Mouse (Mus musculus) heart, postnatal 0 days (tissue): ENCODE results near the gene Tmc3. TPM values are rescaled to one million over a fixed set of nuclear protein-coding genes. Genes with fewer than 3 reads are reported as not detected.

ENCODE experiments used
- ATAC-seq: fragments of 200-750 bp; cut with Nextera tagmentation; 2 replicates; pipeline ENCODE4 v1.8.0; 2017; ENCODE audit warnings: low read depth, moderate number of reproducible peaks, moderate library complexity; ENCODE audit not compliant: insufficient read depth
- DNase-seq: peaks from one replicate; pipeline ENCODE4 v3.0.0-alpha.2; 2016; ENCODE audit warnings: low spot score
- H3K27ac ChIP-seq: fragments of 300-500 bp; sonication (generic); 2 replicates; pipeline ENCODE4 v1.5.1; 2014; ENCODE audit warnings: low read depth, mild to moderate bottlenecking
- H3K27me3 ChIP-seq: fragments of 300-500 bp; sonication (generic); 2 replicates; pipeline ENCODE4 v1.6.1; 2014; ENCODE audit warnings: low read length, mixed read lengths; ENCODE audit not compliant: control insufficient read depth, insufficient read depth
- H3K36me3 ChIP-seq: fragments of 300-500 bp; sonication (generic); replicated peaks from 2 replicates; pipeline ENCODE4 v1.6.1; 2014; ENCODE audit warnings: low read length, mixed read lengths; ENCODE audit not compliant: control insufficient read depth, insufficient read depth
- H3K4me1 ChIP-seq: fragments of 300-500 bp; sonication (generic); 2 replicates; pipeline ENCODE4 v1.6.1; 2014; ENCODE audit warnings: antibody characterized with exemption; ENCODE audit not compliant: control insufficient read depth, insufficient read depth
- H3K4me2 ChIP-seq: fragments of 300-500 bp; sonication (generic); 2 replicates; pipeline ENCODE4 v1.6.1; 2014; ENCODE audit warnings: low read depth, mild to moderate bottlenecking, low read length, moderate library complexity
- H3K4me3 ChIP-seq: fragments of 300-500 bp; sonication (generic); 2 replicates; pipeline ENCODE4 v1.5.1; 2014; ENCODE audit warnings: low read depth, low read length
- H3K9ac ChIP-seq: fragments of 300-500 bp; sonication (generic); replicated peaks from 2 replicates; pipeline ENCODE4 v1.6.1; 2014; ENCODE audit warnings: low read depth, low read length, mixed read lengths
- H3K9me3 ChIP-seq: fragments of 300-500 bp; sonication (generic); replicated peaks from 2 replicates; pipeline ENCODE4 v1.6.1; 2016; ENCODE audit warnings: low read length; ENCODE audit not compliant: control insufficient read depth
- CTCF ChIP-seq: IDR thresholded peaks from 2 replicates; pipeline ENCODE4 v1.5.1; 2016; ENCODE audit warnings: antibody characterized with exemption, control low read depth, low read depth
- EP300 ChIP-seq: IDR thresholded peaks from 2 replicates; pipeline ENCODE4 v1.6.1; 2016; ENCODE audit warnings: antibody characterized with exemption, low read depth
- WGBS: fragments of 180-500 bp; shearing (Covaris S2); extraction: QIAGEN DNeasy Blood & Tissue Kit; methylation state at CpG from one replicate; pipeline ENCODE4 v1.1.7; 2014; 5-methylcytosine and 5-hydroxymethylcytosine counted together
- polyA plus RNA-seq: library from polyadenylated mRNA; unstranded; fragments of >200 nt; fragmentation: Nextera tagmentation; extraction: Ambion mirVana; gene quantifications from 2 replicates; pipeline ENCODE4 v1.2.1, GENCODE M21; 2015
- total RNA-seq: library from RNA; depleted of rRNA; stranded (reverse); fragments of >200 nt; gene quantifications from 2 replicates; pipeline ENCODE4 v1.2.3, GENCODE M21; 2014; ENCODE audit warnings: low replicate concordance

Gene Tmc3
- total and polyA plus RNA-seq, 2 experiments from 2014 or later: 0.23 to 0.38 TPM

DNA sequence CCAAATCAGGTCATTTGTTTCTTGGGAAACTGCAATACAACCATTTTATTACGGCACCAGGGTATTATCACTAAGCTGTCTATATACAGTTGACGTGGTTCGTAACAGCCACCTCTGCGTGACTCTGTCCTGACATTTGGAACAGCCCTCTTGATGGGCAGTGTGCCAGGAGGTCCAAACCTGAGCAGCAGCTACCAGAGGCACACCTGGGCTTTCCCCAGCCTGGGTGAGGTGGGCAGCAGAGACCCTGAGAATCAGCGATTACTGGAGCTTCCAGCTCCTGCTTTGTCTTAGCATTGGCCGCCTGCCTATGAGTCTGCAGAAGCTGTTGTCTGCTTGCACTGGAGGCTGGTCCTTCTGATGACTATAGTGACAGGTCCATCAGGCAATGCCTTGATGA, 58.9 kb downstream of the Tmc3 start:
- H3K9ac ChIP-seq: no peak overlapping the region
- peaks cover 64% of the 10 kb centered on the region for H3K36me3 ChIP-seq
- TF ChIP-seq CTCF (no peak), EP300 (no peak)
- H3K4me1 ChIP-seq: peaks cover 31% of the 10 kb centered on the region
- 56% methylated on average over 6 of the region's 6 CpGs for WGBS
- H3K4me3 ChIP-seq: no peak overlapping the region
- no peak overlapping the region for H3K4me2 ChIP-seq
- no peak overlapping the region for H3K27ac ChIP-seq
- ATAC-seq: no peak
- DNase-seq: no peak
- no peaks in the 10 kb centered on the region for H3K27me3 ChIP-seq
- H3K9me3 ChIP-seq: no peaks in the 10 kb centered on the region

DNA sequence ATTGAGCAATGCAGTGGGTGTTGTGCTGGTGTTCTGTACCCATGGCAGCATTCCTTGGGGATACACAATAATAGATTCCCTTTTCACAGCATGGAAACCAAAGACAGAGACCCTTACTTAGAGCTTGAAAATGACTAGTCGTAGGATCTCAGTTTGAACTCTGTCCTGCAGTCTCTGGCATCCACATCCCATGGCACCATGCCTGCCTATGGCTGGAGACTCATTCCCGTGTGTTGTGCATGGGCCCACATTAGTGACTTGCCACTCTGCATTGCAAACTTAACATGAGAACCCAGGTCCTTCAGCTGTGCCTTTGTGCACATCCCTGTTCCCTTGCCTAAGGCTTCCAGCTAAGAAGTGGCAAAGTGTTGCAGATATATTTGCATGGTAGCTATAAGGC, 60.0 kb downstream of the Tmc3 start:
- H3K4me2 ChIP-seq: no peak overlapping the region
- no peak overlapping the region for H3K27ac ChIP-seq
- DNase-seq (no peak), ATAC-seq (no peak)
- H3K9me3 ChIP-seq: no peaks in the 10 kb centered on the region
- H3K4me3 ChIP-seq: no peak overlapping the region
- H3K4me1 ChIP-seq: peaks cover 31% of the 10 kb centered on the region
- no peak overlapping the region for H3K9ac ChIP-seq
- TF ChIP-seq EP300: no peak
- H3K36me3 ChIP-seq: peaks cover 54% of the 10 kb centered on the region
- H3K27me3 ChIP-seq: no peaks in the 10 kb centered on the region
- WGBS: 83% methylated on average over 2 of the region's 2 CpGs

DNA sequence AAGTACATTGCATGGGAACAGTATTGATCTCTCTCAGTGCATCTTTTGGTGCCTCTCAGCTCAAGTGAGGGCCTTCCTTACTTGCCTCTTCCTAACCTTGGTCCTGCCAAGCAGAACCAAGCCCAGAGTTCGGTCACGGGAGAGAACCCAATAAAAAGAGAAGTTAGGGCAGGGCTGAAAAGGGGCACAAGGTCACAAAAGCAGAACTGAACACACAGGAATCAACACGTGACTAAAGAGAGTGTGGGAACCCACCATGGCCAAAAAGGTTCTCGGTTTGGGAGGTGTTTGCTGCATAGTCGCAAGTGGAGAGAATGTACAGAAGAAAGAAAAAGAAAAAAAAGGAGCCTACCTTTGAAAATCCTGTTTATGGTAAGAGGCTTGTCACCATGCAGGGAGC, 60.7 kb downstream of the Tmc3 start:
- TF ChIP-seq CTCF (no peak), EP300 (no peak)
- H3K9me3 ChIP-seq: no peaks in the 10 kb centered on the region
- no peak for ATAC-seq
- peaks cover 47% of the 10 kb centered on the region for H3K36me3 ChIP-seq
- WGBS: 86% methylated on average over 5 of the region's 5 CpGs
- no peak overlapping the region for H3K4me2 ChIP-seq
- no peak overlapping the region for H3K4me3 ChIP-seq
- DNase-seq: no peak
- peaks cover 30% of the 10 kb centered on the region for H3K4me1 ChIP-seq
- no peak overlapping the region for H3K9ac ChIP-seq
- H3K27ac ChIP-seq: no peak overlapping the region
- H3K27me3 ChIP-seq: no peaks in the 10 kb centered on the region

DNA sequence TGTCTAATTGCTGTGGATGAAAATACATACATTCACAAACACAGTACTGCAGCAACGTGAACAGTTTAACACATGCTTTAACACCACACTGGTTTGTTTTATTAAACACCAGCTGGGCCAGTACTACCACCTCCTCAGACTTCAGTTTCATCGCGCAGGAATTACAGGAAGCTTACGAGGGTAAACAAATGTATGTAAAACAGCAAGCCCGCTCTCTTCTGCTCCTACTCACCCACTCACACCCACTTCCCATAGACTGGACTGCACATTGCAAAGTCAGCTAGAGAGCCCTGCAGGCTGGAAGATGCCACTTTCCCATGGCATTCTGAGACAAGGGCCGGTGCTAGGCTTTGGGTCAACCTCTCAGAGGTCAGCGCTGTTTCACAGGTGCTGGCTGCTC, 64.1 kb downstream of the Tmc3 start:
- Histone ChIP-seq H3K36me3 (peaks cover 17% of the 10 kb centered on the region), H3K4me2 (no peak overlapping the region), H3K9me3 (no peaks in the 10 kb centered on the region), H3K4me1 (no peaks in the 10 kb centered on the region), H3K27me3 (no peaks in the 10 kb centered on the region), H3K9ac (no peak overlapping the region), H3K4me3 (no peak overlapping the region), H3K27ac (no peak overlapping the region)
- ATAC-seq: no peak
- WGBS: 80% methylated on average over 7 of the region's 7 CpGs
- TF ChIP-seq EP300 (no peak), CTCF (no peak)
- no peak for DNase-seq

DNA sequence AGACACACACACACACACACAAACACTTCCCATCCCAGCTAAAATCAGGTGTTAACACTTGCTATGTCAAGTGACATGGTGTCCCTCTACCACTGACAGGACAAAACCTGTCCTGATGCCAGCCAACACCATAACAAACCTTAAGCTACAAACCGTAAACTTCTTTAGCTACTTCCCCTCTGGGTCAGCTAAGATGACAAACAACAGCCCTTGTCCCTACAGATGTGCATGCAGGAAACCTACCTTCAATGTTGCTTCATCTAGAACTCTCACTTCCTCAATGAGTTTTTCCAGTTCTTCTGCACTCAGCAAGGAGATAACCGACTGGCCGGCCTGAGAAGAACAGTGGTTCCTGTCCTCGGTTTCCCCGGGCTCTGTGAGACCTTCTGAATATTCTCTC, 65.9 kb downstream of the Tmc3 start:
- ATAC-seq (no peak), DNase-seq (no peak)
- peaks cover 4% of the 10 kb centered on the region; the same call in 1 of the 2 replicates for H3K36me3 ChIP-seq
- no peak overlapping the region for H3K9ac ChIP-seq
- H3K27ac ChIP-seq: no peak overlapping the region
- H3K9me3 ChIP-seq: no peaks in the 10 kb centered on the region
- H3K4me3 ChIP-seq: no peak overlapping the region
- H3K4me2 ChIP-seq: no peak overlapping the region; the same call in 1 of the 2 replicates
- no peaks in the 10 kb centered on the region for H3K4me1 ChIP-seq
- TF ChIP-seq EP300 (no peak), CTCF (no peak)
- WGBS: 60% methylated on average over 5 of the region's 5 CpGs
- H3K27me3 ChIP-seq: no peaks in the 10 kb centered on the region

DNA sequence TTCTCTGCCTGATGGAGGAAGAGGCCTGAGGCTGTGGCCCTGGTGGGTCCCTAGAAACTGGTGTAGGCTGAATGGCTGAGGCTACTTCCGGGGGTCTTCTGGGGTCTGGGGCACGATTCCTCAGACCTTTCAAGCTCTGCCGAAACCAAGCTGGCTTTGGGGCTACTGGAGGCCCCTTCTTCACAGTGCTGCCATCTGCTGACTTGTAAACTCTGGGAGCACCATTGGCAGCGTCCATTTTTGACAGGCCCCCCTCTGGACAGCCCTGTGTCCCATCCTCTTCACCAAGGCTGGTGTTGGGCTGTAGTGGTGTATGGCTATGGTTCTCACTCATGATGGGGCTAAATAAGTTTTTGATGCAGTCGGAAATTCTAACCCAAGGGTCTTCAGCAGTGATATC, 67.8 kb downstream of the Tmc3 start:
- no peak overlapping the region for H3K27ac ChIP-seq
- ATAC-seq (no peak), DNase-seq (no peak)
- H3K36me3 ChIP-seq: no peaks in the 10 kb centered on the region
- no peaks in the 10 kb centered on the region for H3K4me1 ChIP-seq
- TF ChIP-seq CTCF: no peak
- no peak for TF ChIP-seq EP300
- H3K4me3 ChIP-seq: no peak overlapping the region; the same call in 1 of the 2 replicates
- 74% methylated on average over 5 of the region's 5 CpGs for WGBS
- H3K27me3 ChIP-seq: no peaks in the 10 kb centered on the region
- H3K9ac ChIP-seq: no peak overlapping the region
- no peaks in the 10 kb centered on the region; the same call in 1 of the 2 replicates for H3K9me3 ChIP-seq
- peak overlapping the region; percentile 42; the same call in 1 of the 2 replicates for H3K4me2 ChIP-seq
